Mouse (Mus musculus): ENCODE data around the gene Ech1. TPM values are rescaled to one million over a fixed set of nuclear protein-coding genes. Genes with fewer than 3 reads are reported as not detected.

Gene Ech1
- polyA plus RNA-seq (2014; fragmentation: Illumina TruSeq; extraction: RNeasy Lipid Tissue Mini Kit (QIAGEN cat#74804)), result 9.2 TPM

DNA sequence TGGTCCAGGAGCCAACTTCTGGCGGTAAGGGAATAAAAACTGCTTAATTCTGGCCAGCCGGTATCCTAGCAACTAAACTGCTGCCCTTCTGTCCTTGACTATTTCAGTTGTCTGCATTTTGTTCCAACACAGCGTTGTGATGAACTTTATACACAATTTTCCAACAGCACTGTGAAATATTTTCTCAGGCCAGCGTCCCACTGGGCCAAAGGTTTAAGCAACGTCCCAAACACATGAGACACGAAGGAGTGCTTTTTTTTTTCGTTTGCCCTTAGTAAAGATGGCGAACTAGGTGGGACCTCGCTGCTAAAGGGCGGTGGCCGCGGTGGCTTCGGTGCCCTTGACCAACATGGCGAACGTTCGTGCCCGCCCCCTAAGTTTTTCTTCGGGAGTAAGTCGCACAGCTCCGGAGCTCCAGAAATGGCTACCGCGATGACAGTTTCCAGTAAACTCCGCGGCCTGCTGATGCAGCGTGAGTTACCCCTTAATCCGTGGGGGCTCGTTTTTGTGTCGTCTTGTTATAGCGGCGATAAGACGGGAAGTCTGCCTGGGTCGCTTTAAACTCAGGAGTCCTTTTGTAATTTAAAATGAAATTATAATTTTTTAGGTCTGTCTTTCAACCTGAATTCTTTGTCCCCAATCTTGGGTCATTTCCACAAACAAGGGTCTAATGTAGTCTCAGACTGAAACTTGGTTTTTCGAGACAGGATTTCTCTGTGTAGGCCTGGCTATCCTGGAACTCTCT is at the start of gene Ech1:
Ech1 (plus strand) TSS at position 277 of the 745 bp plus-strand sequence.

DNA sequence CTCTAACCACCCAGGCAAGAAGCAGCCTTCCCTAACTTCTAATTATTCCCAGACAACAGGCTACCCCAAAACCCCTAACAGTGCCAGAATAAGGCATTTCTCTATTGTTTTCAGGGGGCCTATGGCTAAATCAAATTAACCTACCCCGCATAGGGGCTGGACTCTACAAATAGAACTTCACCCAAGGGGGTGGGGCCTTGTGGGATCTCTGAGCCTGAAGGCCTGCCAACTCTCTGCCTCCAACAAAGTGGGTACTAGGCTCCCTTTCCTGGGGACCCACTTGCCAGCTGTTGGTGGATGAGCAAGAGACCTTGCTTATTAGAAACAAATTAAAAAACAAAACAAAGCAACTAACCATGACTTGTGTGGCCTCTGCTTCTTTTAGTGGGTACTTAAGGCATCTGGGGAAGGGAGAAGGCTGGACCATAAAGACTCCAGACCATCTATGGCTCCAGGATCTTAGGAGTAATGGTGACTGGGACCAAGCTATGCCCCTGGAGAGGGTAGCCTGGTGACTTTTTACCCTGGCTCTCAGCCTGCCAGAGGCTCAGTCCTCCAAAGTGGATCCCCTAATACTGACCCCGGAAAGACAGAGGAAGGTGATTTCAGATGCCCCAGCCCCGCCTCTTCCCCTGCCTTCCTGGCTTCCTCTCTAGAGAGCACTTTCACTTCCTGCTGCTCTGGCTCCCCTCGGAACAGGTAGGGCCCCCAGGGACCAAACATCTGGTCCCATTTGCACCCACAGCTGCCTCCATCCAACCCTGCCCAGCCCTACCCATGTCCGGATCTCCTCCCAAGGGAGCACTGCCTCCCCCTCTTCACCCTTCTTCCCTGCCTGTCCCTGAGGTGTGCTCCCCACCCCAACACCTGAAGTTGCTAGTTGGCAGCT is 36.5 kb upstream of the Ech1 start, which contains the start of gene Rinl:
Rinl (plus strand) TSS at position 663 of the 889 bp plus-strand sequence.

DNA sequence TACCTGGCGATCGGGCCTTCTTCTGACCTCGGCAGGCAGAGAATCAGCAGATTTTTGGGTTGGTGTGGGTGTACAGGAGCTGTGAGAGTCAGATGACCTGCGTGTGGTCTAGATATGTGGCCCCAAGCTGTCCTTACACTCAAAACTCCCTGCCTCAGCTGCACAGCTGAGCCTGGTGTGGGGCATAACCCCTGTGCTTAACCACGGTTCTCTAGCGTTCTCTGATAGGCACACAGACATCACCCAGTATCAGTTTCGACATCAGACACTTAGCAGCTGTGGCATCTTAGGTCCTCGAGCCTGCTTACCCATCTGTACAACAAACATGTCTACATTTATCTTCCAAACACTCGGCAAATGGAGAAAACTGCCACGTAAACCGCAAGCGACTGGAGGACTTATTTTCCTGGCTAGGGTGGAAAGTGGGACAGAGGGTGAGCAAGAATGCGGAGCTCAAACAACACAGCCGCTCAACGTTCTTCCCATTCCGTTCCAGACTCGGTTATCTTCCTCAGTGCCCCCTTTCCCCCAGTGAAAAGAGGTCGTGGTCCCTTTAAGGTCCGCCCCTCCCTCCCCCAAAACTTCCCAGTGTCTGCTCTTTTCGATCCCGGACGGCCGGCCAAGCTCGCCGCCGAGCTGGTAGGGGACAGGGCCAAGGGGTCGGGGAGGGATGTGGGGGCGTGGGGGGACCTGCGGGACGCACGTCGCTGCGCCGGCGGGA is 16.6 kb upstream of the Ech1 start, which contains the start of gene Hnrnpl:
Hnrnpl (plus strand) TSS at position 321 of the 721 bp plus-strand sequence.

DNA sequence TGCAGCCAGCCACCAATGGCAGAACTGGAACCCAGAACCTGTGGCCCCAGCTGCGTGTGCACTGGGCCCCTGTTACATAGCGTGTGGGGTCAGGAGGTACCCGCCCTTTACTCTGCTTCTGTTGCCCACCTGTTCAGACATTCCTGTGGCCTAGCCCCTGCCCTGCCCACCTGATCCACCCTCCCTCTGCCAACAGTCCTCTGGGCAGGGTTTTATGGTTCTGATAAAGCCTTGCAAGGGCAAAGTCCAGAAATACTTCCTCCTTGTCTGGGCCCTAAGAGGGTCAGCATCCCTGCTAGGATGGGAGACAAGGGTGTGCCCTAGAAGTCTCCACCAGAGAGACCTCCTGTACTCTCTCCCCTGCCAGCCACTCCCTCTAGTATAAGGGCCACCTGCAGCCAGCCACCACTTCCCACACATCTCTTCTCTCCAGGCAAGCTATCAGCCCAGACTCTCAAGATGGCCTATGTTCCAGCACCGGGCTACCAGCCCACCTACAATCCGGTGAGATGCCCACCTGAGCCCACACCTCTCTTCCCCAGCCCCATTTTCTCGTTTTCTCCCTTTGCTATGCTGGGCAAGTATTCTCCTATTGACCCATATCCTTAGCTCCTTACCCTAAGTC is 8.8 kb downstream of the Ech1 start, which contains the start of gene Lgals4:
Lgals4 (plus strand) TSS at position 132 of the 625 bp plus-strand sequence.

DNA sequence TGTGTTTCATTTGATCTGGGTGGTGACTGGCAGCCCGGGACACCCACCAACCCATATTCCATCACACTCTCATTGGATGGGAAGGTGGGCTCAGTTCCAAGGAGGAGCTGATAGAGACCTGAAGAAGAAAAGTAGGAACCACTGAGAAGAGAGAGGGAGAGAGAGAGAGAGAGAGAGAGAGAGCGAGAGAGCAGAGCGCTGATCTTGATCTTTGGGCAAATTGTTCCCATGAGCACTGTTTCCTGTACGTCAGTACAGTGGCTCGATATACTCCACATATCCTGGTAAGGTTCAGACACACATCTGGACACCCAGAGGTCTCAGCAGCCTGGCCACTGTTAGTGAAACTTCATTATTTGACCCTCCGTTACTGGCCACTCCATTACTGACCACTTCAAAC is 38.5 kb downstream of the Ech1 start, which contains the start of gene Lgals7:
Lgals7 (plus strand) TSS at position 314 of the 400 bp plus-strand sequence.

DNA sequence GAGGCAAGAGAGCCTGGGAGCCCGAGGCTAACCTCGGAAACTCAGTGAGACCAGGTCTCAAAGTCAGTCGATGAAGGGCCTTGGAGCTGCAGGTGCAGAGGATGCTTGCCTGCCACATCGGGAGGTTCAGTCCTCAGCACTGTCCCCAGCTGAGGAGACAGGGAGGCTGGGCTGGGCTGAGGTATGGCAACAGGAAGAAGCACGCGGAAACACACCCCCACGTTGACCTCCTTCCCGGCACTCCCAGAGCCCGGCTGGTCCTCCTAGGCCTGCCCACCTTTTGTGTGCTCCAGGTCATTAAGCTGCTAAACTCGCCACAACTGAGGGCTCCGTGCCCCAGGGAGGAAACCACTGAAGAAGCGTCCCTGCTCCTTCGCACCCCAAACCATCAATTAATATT is 56.2 kb downstream of the Ech1 start, which contains the start of gene Capn12:
Capn12 (plus strand) TSS at position 224 of the 400 bp plus-strand sequence.

Other genes starting within 250 kb of the Ech1 start
- 23.7 TPM for gene Samd4b, start 227.1 kb upstream of the Ech1 start, polyA plus RNA-seq (2014; fragmentation: Illumina TruSeq; extraction: RNeasy Lipid Tissue Mini Kit (QIAGEN cat#74804))
- gene Pak4, start 227.0 kb upstream of the Ech1 start, polyA plus RNA-seq (2014; fragmentation: Illumina TruSeq; extraction: RNeasy Lipid Tissue Mini Kit (QIAGEN cat#74804)), result 0.94 TPM
- gene Acp7, start 193.9 kb upstream of the Ech1 start, polyA plus RNA-seq (2014; fragmentation: Illumina TruSeq; extraction: RNeasy Lipid Tissue Mini Kit (QIAGEN cat#74804)), result not detected
- gene Fbxo27, start 132.4 kb upstream of the Ech1 start, polyA plus RNA-seq (2014; fragmentation: Illumina TruSeq; extraction: RNeasy Lipid Tissue Mini Kit (QIAGEN cat#74804)), result 0.51 TPM
- gene Fbxo17, start 108.4 kb upstream of the Ech1 start, polyA plus RNA-seq (2014; fragmentation: Illumina TruSeq; extraction: RNeasy Lipid Tissue Mini Kit (QIAGEN cat#74804)), result 1.2 TPM
- gene Mrps12, start 83.4 kb upstream of the Ech1 start, polyA plus RNA-seq (2014; fragmentation: Illumina TruSeq; extraction: RNeasy Lipid Tissue Mini Kit (QIAGEN cat#74804)), result 19.0 TPM
- not detected for gene Sars2, start 83.2 kb upstream of the Ech1 start, polyA plus RNA-seq (2014; fragmentation: Illumina TruSeq; extraction: RNeasy Lipid Tissue Mini Kit (QIAGEN cat#74804))
- gene Ccer2, start 69.0 kb upstream of the Ech1 start, polyA plus RNA-seq (2014; fragmentation: Illumina TruSeq; extraction: RNeasy Lipid Tissue Mini Kit (QIAGEN cat#74804)), result not detected
- 15.0 TPM for gene Sirt2, start 58.5 kb upstream of the Ech1 start, polyA plus RNA-seq (2014; fragmentation: Illumina TruSeq; extraction: RNeasy Lipid Tissue Mini Kit (QIAGEN cat#74804))
- gene Nfkbib, start 57.7 kb upstream of the Ech1 start, polyA plus RNA-seq (2014; fragmentation: Illumina TruSeq; extraction: RNeasy Lipid Tissue Mini Kit (QIAGEN cat#74804)), result not detected
- 1.2 TPM for gene Rinl, start 36.2 kb upstream of the Ech1 start, polyA plus RNA-seq (2014; fragmentation: Illumina TruSeq; extraction: RNeasy Lipid Tissue Mini Kit (QIAGEN cat#74804))
- gene Hnrnpl, start 16.7 kb upstream of the Ech1 start, polyA plus RNA-seq (2014; fragmentation: Illumina TruSeq; extraction: RNeasy Lipid Tissue Mini Kit (QIAGEN cat#74804)), result 395 TPM
- not detected for gene Lgals4, start 8.6 kb downstream of the Ech1 start, polyA plus RNA-seq (2014; fragmentation: Illumina TruSeq; extraction: RNeasy Lipid Tissue Mini Kit (QIAGEN cat#74804))
- not detected for gene Lgals7, start 38.6 kb downstream of the Ech1 start, polyA plus RNA-seq (2014; fragmentation: Illumina TruSeq; extraction: RNeasy Lipid Tissue Mini Kit (QIAGEN cat#74804))
- not detected for gene Capn12, start 56.2 kb downstream of the Ech1 start, polyA plus RNA-seq (2014; fragmentation: Illumina TruSeq; extraction: RNeasy Lipid Tissue Mini Kit (QIAGEN cat#74804))
- 33.7 TPM for gene Actn4, start 137.1 kb downstream of the Ech1 start, polyA plus RNA-seq (2014; fragmentation: Illumina TruSeq; extraction: RNeasy Lipid Tissue Mini Kit (QIAGEN cat#74804))
- gene Eif3k, start 156.6 kb downstream of the Ech1 start, polyA plus RNA-seq (2014; fragmentation: Illumina TruSeq; extraction: RNeasy Lipid Tissue Mini Kit (QIAGEN cat#74804)), result 2.1 TPM
- not detected for gene Map4k1, start 156.8 kb downstream of the Ech1 start, polyA plus RNA-seq (2014; fragmentation: Illumina TruSeq; extraction: RNeasy Lipid Tissue Mini Kit (QIAGEN cat#74804))

Measured in ovary, adult 10 weeks (tissue).